Mouse (Mus musculus): ENCODE results near the gene Olfr482.

Olfr482 gene

DNA sequence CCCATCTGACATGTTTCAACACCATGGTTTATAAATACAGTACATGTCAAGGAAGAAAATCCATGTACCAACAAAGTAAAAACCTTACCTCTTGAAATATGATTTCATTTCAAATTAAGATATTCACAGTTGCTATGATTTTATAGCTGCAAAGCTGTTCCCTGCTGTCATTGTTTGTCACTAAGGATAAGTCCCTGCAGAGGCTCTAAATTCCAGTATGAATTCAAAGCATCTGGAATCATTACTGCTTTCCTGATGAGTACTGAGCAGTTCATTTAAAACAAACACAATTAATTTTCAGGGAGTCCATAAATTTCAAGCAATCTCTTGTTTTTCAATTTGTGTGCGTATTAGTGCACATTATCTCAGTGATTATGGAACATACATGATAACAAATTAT is at the start of gene Olfr482:
Olfr482 (minus strand) TSS at position 101 of the 400 bp plus-strand sequence.
- DNase-seq (ENCODE audit: low spot score) = no peak

- DNase-seq (ENCODE audit: low spot score) = no peak
Measured at GRCm38 (mm10) chr7:108127349-108127748, 30.0 kb upstream of the Olfr482 start, which contains the start of gene Olfr484. TSS of gene Olfr484 (minus strand) at chr7:108127449.

DNA sequence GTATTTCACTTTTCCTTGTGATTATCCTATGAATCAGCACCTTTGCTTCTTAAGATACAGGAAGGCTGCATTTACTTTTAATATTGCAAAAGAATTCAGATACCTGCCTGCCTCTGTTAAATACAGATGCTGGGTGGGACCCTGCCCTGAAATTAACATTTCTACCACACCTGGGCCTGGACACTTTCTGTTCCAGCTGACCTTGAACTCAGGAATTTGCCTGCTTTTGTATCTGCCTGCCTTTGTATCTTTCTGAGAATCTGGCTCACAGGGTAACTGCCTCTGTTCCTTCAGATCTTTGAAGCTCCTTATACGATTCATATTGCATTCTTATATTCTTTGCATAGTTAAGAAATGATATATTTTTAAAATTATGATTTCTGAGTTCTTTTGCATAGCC is 24.0 kb upstream of the Olfr482 start:
- DNase-seq (ENCODE audit: low spot score) = no peak

DNA sequence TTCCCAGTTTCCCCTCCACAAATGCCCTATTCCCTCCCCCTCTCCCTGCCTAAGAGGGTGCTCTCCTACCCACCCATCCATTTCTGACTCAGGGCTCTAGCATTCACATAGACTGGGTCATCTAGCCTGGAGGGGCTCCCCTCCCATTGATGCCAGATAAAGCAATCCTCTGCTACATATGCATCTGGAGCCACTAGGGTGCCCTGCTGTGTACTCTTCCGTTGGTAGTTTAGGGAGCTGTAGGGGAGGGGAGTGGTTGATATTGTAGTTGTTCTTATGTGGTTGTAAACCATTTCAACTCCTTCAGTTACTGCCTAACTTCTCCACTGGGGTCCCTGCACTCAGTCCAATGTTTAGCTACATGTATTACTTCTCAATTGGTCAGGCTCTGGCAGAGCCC is 23.3 kb upstream of the Olfr482 start:
- no peak for DNase-seq (ENCODE audit: low spot score)

DNA sequence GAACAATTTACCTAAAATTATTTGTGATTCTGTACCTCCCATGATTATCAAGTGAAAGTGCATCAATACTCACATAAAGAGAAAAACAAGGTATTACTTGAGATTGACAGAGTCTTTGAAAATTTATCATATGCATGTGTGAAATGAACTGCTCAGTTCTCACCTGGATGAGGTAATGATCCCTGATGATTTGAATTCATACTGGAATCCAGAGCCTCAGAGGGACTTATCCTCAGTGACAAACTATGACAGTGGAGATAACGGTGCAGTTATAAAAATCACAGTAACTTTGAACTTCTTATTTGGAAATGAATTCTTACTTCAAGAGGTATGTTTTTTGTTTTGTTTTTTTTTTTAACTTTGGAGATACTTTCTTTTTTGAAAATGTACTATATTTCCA is 3.2 kb upstream of the Olfr482 start, which contains the start of gene Olfr483:
Olfr483 (plus strand) TSS at position 301 of the 400 bp plus-strand sequence.
- no peak for DNase-seq (ENCODE audit: low spot score)

- DNase-seq (ENCODE audit: low spot score) = no peak
Measured at GRCm38 (mm10) chr7:108079555-108079954, 17.8 kb downstream of the Olfr482 start, which contains the start of gene Olfr481. TSS of gene Olfr481 (plus strand) at chr7:108079855.

- no peak for DNase-seq (ENCODE audit: low spot score)
Measured at GRCm38 (mm10) chr7:108067246-108067645, 30.1 kb downstream of the Olfr482 start, which contains the start of gene Olfr480. TSS of gene Olfr480 (minus strand) at chr7:108067346.

DNA sequence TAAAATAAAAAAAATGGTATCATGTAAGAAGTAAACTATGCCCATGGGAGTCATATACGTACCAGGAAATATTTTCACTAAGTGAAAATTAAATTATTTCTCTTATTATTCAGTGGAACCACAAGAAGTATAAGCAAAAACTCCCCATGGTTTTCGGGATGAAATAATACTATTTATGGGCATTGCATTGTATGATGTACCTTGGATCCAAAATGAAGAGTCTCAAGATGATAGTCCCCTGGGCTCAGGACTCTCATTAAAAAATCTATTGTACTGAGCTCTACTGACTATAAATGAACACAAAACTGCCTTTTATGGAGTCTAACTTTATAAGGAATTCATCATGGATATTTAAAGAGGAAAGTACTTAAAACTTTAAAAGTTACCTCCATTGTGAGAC is 47.0 kb downstream of the Olfr482 start, which contains the start of gene Olfr479:
Olfr479 (plus strand) TSS at position 301 of the 400 bp plus-strand sequence.
- DNase-seq (ENCODE audit: low spot score) = no peak

Data from ovary, adult 18-20 months (tissue).